Mouse (Mus musculus) c-Kit-positive CD71-positive TER-119-negative erythroid progenitor cells, embryonic 14.5 days (primary cell): Measurements from ENCODE around the gene Gm20772.
"Not testable (repeated sequence)": the region's sequence is repeated elsewhere in the genome, so short reads cannot be mapped to it uniquely, and the experiment has no call there.

Experiments used
- DNase-seq: peaks from one replicate; pipeline ENCODE4 v3.0.0-alpha.2; 2013; ENCODE audit warnings: low read depth

Gene Gm20772

DNA sequence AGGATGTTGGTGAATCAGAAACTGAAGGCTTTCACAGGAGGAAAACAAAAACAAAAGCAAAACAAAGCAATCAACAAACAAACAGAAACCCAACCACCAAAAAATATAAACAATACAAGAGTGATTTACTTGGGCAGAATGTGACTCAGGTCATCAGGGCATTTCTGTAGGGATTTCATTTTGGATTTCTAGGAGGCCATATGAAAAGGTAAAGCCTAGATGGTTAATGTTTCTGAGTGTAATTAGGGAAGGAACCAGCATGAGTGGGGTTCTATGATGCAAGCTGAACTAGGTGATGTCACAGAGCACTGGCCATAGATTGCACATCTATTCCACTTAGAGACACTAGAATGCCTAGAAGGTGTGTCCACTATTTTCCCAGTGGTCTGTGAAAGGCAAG is at the start of gene Gm20772, which contains the start of gene Gm20831:
TSS of gene Gm20772 (plus strand) at position 301 of the 400 bp plus-strand sequence.
TSS of gene Gm20831 (plus strand) at position 301 of the 400 bp plus-strand sequence.
- not testable (repeated sequence) for DNase-seq

DNA sequence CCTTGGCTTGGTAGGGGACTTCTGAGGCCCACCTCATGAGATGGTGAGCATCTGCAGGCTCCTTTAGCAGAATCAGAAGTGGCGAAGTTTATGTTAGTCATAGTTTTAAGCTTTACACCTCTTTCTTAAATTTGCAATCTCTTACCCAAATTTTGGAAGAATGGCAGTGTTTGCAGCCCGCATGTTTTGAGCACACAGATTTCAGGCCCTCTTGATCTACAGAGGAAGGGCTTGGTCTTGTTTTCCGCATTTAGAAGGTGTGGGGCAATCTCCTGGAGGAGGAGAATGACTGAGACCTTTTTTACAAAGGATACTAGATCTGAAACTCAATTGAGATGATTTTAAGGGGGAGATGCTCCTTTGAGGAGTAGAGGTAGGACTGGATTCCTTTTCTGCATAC is 28.4 kb upstream of the Gm20772 start, which contains the start of gene Gm21904:
TSS of gene Gm21904 (minus strand) at position 101 of the 400 bp plus-strand sequence.
- not testable (repeated sequence) for DNase-seq
